Mouse (Mus musculus): ENCODE measurements around the gene Tmem74b. TPM values are rescaled to one million over a fixed set of nuclear protein-coding genes. Genes with fewer than 3 reads are reported as not detected.

Gene Tmem74b
- total RNA-seq, 1 experiment from 2014 or later: 0.85 TPM

- peak; percentile 92 for DNase-seq
Observed at GRCm38 (mm10) chr2:151740741-151741526, 39.1 kb downstream of the Tmem74b start.

DNA sequence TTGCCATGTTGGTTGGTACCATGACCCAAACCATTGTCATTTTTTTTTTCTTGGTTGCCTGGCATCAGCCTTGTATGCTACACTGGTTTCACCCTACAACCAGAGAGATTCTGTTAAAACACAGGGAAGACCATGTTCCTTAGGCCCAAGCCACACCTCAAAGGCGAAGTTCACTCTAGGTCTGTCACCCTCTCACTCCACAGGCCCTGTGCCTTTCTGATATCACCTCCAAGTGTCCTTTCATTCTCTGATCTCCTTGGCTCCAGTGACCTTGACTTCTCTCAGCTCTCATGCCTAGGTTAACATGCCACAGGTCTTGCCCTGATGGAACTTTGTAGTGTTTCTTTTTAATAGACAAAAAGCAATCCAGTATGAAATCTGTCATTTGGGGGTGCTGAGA, 40.3 kb downstream of the Tmem74b start:
- no peak for DNase-seq

DNA sequence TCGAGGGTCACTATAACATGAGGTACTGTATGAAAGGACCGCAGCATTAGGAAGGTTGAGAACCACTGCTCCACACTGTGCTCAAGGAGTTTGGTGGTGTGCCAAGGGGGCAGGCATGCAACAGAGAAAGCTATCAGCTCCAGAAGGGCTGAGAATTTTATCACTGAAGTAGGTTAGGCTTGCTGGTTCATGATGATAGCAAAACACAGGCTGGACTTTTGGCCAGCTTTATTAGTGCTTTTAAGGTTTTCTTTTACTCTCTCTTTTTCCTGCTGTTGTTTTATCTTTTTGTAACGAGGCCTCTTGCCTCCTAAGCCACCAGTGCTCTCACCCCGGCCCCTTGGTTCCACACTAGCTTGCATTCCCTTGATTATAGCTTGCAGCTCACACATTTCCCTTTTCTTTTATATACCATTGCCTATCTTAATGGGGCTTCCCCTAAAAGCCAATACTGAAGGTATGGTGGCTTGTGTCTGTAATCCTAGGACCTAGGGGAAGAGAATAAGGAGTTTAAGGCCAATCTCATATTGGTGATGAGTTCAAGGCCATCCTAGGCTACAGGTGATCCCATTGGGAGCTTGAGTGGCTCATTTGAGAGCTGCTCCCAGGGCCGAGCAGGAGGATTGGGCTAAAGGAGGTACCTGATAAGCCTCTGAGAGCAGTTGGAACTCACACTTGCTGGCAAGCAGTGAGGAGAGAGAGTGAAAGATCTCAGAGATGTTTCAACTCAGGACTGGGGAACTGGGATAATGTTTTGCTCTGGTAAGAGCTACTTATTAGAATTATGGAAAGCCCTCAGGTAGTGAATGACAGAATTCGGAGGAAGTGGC, 41.3 kb downstream of the Tmem74b start:
- no peak for DNase-seq

DNA sequence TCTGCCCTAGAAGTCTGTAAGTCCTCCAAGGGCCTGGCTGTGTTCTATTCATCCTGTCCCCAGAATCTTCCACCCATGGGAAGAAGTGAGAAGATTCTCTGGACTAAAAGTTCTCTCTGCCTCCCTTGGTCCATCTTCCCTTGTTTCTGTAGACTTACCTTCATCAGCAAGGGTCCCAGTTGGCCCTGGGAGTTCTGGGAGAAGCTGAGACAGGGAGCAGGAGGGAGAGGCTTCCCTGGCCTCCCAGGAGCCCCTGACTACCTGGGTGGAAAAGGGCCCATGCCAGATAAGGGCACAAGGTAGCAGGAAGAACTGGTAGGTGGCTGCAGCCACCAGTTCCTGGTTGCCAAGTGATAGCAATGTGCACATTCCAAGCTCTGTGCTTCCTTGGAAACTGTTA, 42.0 kb downstream of the Tmem74b start, which contains the start of gene Psmf1:
TSS of gene Psmf1 (minus strand) at position 342 of the 400 bp plus-strand sequence.
- DNase-seq: no peak

GRCm38 (mm10) chr2:151747847-151748705, 46.3 kb downstream of the Tmem74b start:
- DNase-seq: peak; percentile 83

DNA sequence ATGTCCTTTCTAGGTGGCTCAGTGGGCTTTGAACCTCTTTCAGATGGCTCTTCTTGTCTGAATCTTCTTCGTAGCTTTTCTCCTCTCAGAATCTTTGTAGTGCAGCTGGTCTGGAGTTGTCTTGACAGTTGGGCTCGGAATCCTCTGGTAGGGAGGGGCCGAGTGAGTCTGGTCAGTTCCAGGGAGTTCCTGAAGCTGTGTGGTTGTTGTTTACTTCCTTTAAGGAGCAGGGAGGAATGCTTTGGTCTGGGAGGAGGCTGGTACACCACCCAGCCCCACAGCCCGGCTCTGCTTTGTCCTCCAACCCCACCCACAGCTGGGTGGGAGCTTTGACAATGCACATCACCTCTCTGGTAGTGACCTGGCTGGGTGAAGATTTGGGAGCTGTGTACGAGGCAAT, 49.5 kb downstream of the Tmem74b start:
- DNase-seq: no peak

DNA sequence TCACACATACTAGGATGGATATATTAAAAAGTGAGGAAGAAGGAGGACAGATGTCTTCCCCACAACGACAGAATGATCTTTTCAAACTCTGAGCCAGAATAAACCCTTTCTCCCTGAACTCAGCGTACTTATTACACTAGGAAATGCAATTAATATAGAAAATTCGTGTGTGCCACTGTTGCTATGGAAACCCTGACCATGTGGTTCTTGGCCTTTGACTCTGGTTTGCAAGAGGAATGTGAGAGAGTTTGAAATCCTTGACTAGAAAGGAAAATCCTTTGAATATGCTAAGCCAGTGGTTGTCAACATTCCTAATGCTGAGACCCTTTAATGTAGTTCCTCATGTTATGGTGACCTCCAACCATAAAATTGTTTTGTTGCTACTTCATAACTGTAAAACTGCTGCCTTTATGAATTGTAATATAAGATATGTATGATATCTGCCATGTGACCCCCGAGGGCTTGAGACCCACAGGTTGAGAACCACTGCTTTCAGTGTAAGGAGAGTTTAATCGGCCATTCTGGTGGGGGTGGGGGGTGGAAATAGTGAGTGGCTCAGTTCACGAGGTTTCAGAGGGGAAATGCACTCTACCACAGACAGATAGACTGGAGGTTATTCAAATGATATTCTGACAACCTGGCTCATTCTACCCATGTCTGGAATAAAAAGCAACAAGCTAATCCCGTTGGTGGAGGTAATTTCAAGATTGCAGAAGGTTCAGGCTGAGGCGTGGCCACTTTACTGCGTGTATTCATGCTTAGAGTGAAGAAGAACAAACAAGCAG, 54.7 kb downstream of the Tmem74b start:
- no peak for DNase-seq

- DNase-seq: no peak
Observed at GRCm38 (mm10) chr2:151757451-151757850, 55.6 kb downstream of the Tmem74b start.

DNA sequence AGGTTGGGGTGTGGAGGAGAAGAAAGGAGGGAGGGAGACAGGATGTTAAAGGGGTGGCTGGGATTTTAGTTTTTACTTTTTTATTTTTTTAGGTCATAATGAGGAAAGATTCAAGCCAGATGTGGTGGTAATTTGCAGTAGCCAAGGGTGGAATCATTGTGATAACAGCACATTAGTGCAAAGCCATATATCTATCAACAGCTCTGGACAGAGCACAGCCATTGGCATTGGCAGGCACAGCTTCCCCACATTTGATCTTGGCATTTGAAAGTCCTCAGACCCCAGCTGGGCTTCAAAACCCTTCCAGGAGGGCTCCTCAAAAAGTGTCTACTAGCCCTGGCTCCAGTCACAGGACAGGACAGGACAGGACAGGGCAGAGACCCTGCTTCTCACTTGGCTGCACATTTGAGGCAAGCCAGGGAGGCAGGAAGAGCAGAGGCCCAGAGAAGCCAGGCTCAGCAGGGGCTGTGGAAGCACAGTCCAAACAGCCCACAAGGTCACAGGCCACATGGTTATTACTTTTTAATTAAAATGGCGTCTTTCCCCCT, 57.1 kb downstream of the Tmem74b start:
- no peak for DNase-seq

Other genes with a start within 250 kb of the Tmem74b start
- gene 4921509C19Rik, start 225.9 kb upstream of the Tmem74b start, total RNA-seq (2021): not detected in 2 replicates
- gene Nsfl1c, start 207.8 kb upstream of the Tmem74b start, total RNA-seq (2021): 124 and 131 TPM in 2 replicates
- 262 and 266 TPM in 2 replicates for gene Fkbp1a, start 159.5 kb upstream of the Tmem74b start, total RNA-seq (2021)
- gene Sdcbp2, start 129.4 kb upstream of the Tmem74b start, total RNA-seq (2021): 2.1 and 3.0 TPM in 2 replicates
- 7.7 and 9.2 TPM in 2 replicates for gene Snph, start 69.4 kb upstream of the Tmem74b start, total RNA-seq (2021)
- not detected in 2 replicates for gene Rad21l, start 33.5 kb upstream of the Tmem74b start, total RNA-seq (2021)
- gene Psmf1, start 42.2 kb downstream of the Tmem74b start, total RNA-seq (2021): 36.4 and 38.8 TPM in 2 replicates
- not detected in 2 replicates for gene Rspo4, start 140.9 kb downstream of the Tmem74b start, total RNA-seq (2021)
- 0.26 and 0.33 TPM in 2 replicates for gene Angpt4, start 209.2 kb downstream of the Tmem74b start, total RNA-seq (2021)